Mouse (Mus musculus) hindbrain, postnatal 0 days (tissue): ENCODE measurements around the gene Gm21915. TPM values are rescaled to one million over a fixed set of nuclear protein-coding genes. Genes with fewer than 3 reads are reported as not detected.

Source experiments
- ATAC-seq: fragments of 200-750 bp; cut with Nextera tagmentation; 2 replicates; pipeline ENCODE4 v1.8.0; 2017; ENCODE audit warnings: mild to moderate bottlenecking, moderate TSS enrichment, moderate library complexity
- DNase-seq: peaks from one replicate; pipeline ENCODE4 v3.0.0-alpha.2; 2015; ENCODE audit warnings: low spot score
- H3K27ac ChIP-seq: fragments of 300-500 bp; sonication (generic); 2 replicates; pipeline ENCODE4 v1.5.1; 2014; ENCODE audit warnings: mild to moderate bottlenecking
- H3K27me3 ChIP-seq: fragments of 300-500 bp; sonication (generic); 2 replicates; pipeline ENCODE4 v1.6.1; 2014; ENCODE audit warnings: low read length, mixed read lengths; ENCODE audit not compliant: insufficient read depth
- H3K36me3 ChIP-seq: fragments of 300-500 bp; sonication (generic); 2 replicates; pipeline ENCODE4 v1.6.1; 2014; ENCODE audit warnings: low read length, mixed read lengths; ENCODE audit not compliant: insufficient read depth
- H3K4me1 ChIP-seq: fragments of 300-500 bp; sonication (generic); 2 replicates; pipeline ENCODE4 v1.6.1; 2014; ENCODE audit warnings: antibody characterized with exemption, low read length, mixed read lengths; ENCODE audit not compliant: insufficient read depth
- H3K4me2 ChIP-seq: fragments of 300-500 bp; sonication (generic); 2 replicates; pipeline ENCODE4 v1.6.1; 2014; ENCODE audit warnings: low read depth, mild to moderate bottlenecking, low read length, moderate library complexity, mixed read lengths
- H3K4me3 ChIP-seq: fragments of 300-500 bp; sonication (generic); 2 replicates; pipeline ENCODE4 v1.5.1; 2014; ENCODE audit warnings: low read length
- H3K9ac ChIP-seq: fragments of 300-500 bp; sonication (generic); replicated peaks from 2 replicates; pipeline ENCODE4 v1.6.1; 2014; ENCODE audit warnings: mild to moderate bottlenecking, low read length, moderate library complexity, mixed read lengths
- H3K9me3 ChIP-seq: fragments of 300-500 bp; sonication (generic); 2 replicates; pipeline ENCODE4 v1.6.1; 2016; ENCODE audit warnings: low read length, mixed read lengths
- CTCF ChIP-seq: IDR thresholded peaks from 2 replicates; pipeline ENCODE4 v1.5.1; 2016; ENCODE audit warnings: antibody characterized with exemption, control low read depth, low read depth
- WGBS: fragments of 180-500 bp; shearing (Covaris S2); extraction: QIAGEN DNeasy Blood & Tissue Kit; methylation state at CpG from one replicate; pipeline ENCODE4 v1.1.7; 2014; 5-methylcytosine and 5-hydroxymethylcytosine counted together
- polyA plus RNA-seq: library from polyadenylated mRNA; unstranded; fragments of >200 nt; fragmentation: Nextera tagmentation; extraction: Ambion mirVana; gene quantifications from 2 replicates; pipeline ENCODE4 v1.2.1, GENCODE M21; 2015
- total RNA-seq: library from RNA; depleted of rRNA; stranded (reverse); fragments of >200 nt; gene quantifications from 2 replicates; pipeline ENCODE4 v1.2.3, GENCODE M21; 2014; rRNA removed

Gm21915 gene
- not detected in 2 replicates for total RNA-seq
- not detected in 2 replicates for polyA plus RNA-seq

DNA sequence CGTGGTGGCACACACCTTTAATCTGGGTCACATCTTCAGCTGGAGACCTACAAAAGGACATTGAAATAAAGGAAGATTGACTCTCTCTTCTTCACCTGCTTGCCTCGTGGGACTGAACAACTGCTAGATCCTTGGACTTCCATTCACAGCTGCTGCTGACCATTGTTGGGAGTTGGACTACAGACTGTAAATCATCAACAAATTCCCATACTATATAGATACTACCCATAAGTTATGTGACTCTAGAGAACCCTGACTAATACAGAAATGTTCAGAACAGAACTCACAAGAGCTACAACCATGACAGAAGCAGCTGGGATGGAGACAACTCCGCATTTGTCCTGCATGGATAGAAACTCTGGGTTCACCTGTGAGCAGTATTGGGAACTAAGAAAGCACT, at the start of gene Gm21915:
Gene Gm21915, plus strand, starts transcription at position 301 of the 400 bp plus-strand sequence.
- Histone ChIP-seq H3K4me1 (peaks cover 8% of the 10 kb centered on the region), H3K4me2 (no peak within 1 kb of the TSS), H3K36me3 (no peaks in the 10 kb centered on the region), H3K4me3 (no peak within 1 kb of the TSS), H3K27ac (no peak within 1 kb of the TSS), H3K27me3 (no peaks in the 10 kb centered on the region), H3K9me3 (no peaks in the 10 kb centered on the region), H3K9ac (no peak within 1 kb of the TSS)
- ATAC-seq, result no peak
- DNase-seq, result no peak
- 91% methylated on average over 3 of the region's 3 CpGs for WGBS
- TF ChIP-seq CTCF, result no peak

DNA sequence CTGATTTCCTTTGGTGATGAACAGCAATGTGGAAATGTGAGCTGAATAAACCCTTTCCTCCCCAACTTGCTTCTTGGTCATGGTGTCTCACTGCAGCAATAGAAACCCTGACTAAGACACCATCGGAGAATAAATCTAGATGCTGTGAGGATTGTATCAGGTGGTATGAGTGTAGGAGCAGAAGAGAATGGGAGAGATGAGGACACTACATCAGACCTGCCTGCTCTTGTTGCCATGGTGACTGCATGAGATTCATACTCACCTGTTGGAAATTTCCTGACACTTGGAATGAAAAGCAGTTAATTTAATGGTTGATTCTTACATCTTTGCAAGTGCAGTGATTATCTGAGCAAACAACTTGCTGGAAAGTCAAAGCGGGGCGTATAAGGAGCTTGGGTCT, 48.1 kb upstream of the Gm21915 start:
- Histone ChIP-seq H3K4me3 (no peak overlapping the region), H3K4me2 (no peak overlapping the region), H3K36me3 (no peaks in the 10 kb centered on the region), H3K27ac (no peak overlapping the region), H3K9ac (no peak overlapping the region), H3K27me3 (no peaks in the 10 kb centered on the region), H3K9me3 (no peaks in the 10 kb centered on the region), H3K4me1 (peaks cover 1% of the 10 kb centered on the region; the same call in 1 of the 2 replicates)
- DNase-seq (no peak), ATAC-seq (peak; percentile 59; the same call in 1 of the 2 replicates)
- 85% methylated on average over 3 of the region's 3 CpGs for WGBS
- TF ChIP-seq CTCF, result no peak

DNA sequence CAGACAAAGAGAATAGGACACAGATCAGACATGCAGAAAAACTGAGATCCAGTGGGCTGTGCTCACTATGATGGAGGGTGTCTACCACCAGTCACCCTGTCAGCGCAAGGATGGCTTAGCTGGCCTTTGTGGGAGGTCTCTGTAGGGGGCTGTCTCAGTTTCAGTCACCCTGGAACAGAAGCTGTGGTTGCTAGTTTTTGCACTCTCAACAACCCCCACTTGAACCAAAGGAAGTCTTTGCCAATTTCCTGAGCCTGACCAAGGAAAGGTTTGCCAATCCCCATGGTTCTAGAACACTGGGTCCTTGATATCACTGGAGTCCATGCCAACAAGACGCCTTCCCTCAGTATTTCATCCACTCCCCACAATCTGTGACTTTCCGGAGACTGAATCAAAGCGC, 47.6 kb upstream of the Gm21915 start:
- Histone ChIP-seq H3K27me3 (no peaks in the 10 kb centered on the region), H3K4me2 (no peak overlapping the region), H3K27ac (no peak overlapping the region), H3K4me3 (no peak overlapping the region), H3K36me3 (no peaks in the 10 kb centered on the region), H3K9ac (no peak overlapping the region), H3K9me3 (no peaks in the 10 kb centered on the region), H3K4me1 (no peaks in the 10 kb centered on the region)
- WGBS, result 85% methylated on average over 4 of the region's 4 CpGs
- ATAC-seq, result no peak
- no peak for DNase-seq
- TF ChIP-seq CTCF, result no peak

DNA sequence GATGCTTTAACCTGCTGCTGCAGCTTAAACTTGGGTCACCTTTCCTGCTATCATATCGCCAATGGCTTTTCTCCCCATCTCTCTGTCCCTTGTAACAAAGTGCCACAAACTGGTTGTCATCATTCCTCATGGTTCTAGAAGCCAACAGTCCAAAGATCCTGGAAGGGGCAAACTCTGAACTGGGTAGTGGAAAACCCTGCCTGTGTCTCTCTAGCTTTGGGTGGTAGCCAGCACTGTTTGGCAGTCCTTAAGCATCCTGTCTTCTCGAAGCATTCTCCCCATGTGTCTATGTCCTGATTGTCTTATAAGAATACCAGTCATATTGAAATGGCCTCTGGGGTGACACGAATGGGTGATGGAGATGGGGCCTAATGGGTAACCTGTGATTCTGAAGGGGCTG, 45.1 kb upstream of the Gm21915 start:
- no peak for ATAC-seq
- Histone ChIP-seq H3K9me3 (no peaks in the 10 kb centered on the region), H3K9ac (no peak overlapping the region), H3K36me3 (no peaks in the 10 kb centered on the region), H3K4me1 (no peaks in the 10 kb centered on the region), H3K4me2 (no peak overlapping the region), H3K4me3 (no peak overlapping the region), H3K27me3 (no peaks in the 10 kb centered on the region), H3K27ac (no peak overlapping the region)
- TF ChIP-seq CTCF, result no peak
- no peak for DNase-seq
- WGBS, result 63% methylated on average over 3 of the region's 3 CpGs

DNA sequence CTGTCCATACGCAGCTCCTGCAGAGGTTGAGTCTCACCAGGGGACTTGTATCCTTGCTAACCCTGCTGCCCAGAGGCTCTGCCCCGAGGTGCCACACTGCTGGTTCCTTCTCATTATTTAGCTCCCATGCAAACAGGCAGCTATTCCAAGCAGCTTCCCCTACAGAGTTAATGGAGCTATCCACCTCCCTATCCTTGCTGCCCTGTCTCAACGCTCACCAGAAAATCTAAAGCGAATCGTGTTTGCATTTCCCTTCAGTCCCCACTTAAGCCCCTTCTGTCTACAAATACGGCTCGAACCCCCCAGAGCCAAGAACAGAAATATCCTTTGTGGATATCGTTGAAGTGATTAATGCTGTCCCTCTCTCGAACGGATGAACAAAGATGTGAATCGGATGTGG, 43.8 kb upstream of the Gm21915 start:
- TF ChIP-seq CTCF, result no peak
- DNase-seq (no peak), ATAC-seq (no peak)
- H3K9ac ChIP-seq, result no peak overlapping the region
- H3K9me3 ChIP-seq, result no peaks in the 10 kb centered on the region
- no peaks in the 10 kb centered on the region for H3K27me3 ChIP-seq
- H3K4me3 ChIP-seq, result no peak overlapping the region
- no peak overlapping the region for H3K4me2 ChIP-seq
- no peaks in the 10 kb centered on the region for H3K36me3 ChIP-seq
- 27% methylated on average over 11 of the region's 11 CpGs for WGBS
- no peak overlapping the region for H3K27ac ChIP-seq
- no peaks in the 10 kb centered on the region for H3K4me1 ChIP-seq

DNA sequence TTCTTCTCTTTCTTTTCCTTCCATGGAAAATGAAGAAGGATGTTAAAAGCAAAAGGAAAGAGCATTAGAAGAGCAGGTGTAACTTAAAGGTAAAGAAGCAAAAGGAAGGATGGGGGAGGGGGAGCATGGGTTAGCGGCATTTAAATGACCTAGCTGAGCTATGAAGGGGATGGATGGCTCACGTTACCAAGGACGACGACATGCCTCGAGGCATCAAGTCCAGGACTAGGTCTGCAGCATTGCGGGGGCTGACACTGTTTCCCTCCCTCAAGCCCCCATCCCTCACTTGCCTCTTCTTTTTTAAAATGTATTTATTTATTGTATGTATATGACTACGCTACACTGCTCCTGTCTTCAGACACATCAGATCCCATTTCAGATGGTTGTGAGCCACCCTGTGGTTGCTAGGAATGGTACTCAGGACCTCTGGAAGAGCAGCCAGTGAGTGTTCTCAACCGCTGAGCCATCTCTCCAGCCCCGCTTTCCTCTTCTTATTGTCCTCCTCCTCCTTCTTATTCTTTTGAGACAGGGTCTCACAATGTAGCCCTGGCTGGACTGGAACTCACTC, 43.2 kb upstream of the Gm21915 start:
- 0 out of 2 replicates have a peak overlapping the region, but pooled peaks have one; percentile 4 for H3K27ac ChIP-seq
- H3K4me1 ChIP-seq, result no peaks in the 10 kb centered on the region
- H3K4me2 ChIP-seq, result no peak overlapping the region
- no peak overlapping the region for H3K4me3 ChIP-seq
- H3K27me3 ChIP-seq, result no peaks in the 10 kb centered on the region
- peak; percentile 19; the same call in 1 of the 2 replicates for TF ChIP-seq CTCF
- no peak for DNase-seq
- WGBS, result 33% methylated on average over 9 of the region's 9 CpGs
- ATAC-seq, result no peak
- H3K36me3 ChIP-seq, result no peaks in the 10 kb centered on the region
- H3K9me3 ChIP-seq, result no peaks in the 10 kb centered on the region
- H3K9ac ChIP-seq, result no peak overlapping the region

DNA sequence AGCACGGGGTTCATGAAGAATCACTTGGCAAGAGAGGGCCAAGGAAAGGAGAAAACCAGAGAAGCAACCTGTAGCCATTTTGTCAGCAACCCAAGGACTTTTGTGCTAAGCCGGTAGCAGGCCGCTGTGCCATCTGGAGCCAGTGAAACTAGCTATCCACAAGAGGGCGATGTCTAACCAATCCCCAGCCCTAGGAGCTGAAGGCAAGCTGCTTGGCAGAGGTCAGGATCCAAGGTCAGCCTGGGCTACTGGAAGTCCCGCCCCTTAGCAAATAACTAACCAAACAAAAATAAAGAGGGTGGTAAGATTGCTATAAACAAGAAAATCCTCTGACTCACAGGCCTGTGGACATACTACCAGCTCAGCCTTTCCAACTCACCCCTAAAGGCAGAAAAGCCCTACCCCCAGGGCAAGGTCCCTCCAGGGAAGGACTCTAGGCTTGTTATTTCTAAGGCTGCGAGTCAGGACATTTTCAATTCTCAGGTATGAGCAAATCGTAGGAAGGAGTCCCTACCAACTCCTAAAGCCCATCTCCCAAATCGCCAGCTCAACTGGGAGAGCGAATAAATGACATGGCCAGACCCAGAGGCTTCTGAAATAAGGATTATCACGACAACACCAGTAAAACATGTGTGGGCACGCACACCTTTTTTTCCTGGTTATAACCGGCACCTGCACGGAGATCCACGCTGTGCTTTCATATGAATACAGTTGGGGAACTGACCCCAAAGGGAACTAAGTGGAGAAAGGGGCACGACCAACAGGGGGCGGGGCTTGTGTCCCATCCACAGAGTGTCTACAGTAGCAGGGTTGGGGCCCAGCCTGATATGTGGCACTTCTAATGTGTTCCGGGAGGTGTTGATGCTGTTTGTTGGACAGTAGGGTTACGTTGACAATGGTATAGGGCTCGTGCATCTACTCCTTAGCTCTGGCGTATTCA, 42.0 kb upstream of the Gm21915 start:
- no peak overlapping the region for H3K4me2 ChIP-seq
- no peaks in the 10 kb centered on the region for H3K4me1 ChIP-seq
- no peaks in the 10 kb centered on the region for H3K36me3 ChIP-seq
- ATAC-seq (peak; percentile 58), DNase-seq (peak; percentile 86)
- no peaks in the 10 kb centered on the region for H3K27me3 ChIP-seq
- no peaks in the 10 kb centered on the region for H3K9me3 ChIP-seq
- no peak overlapping the region for H3K27ac ChIP-seq
- TF ChIP-seq CTCF, result peak; percentile 84
- no peak overlapping the region for H3K4me3 ChIP-seq
- 68% methylated on average over 20 of the region's 20 CpGs for WGBS
- H3K9ac ChIP-seq, result no peak overlapping the region
